Mouse (Mus musculus): ENCODE measurements around the gene Mfsd4b4. TPM values are rescaled to one million over a fixed set of nuclear protein-coding genes. Genes with fewer than 3 reads are reported as not detected.

Gene Mfsd4b4
- 13.6 TPM for polyA plus RNA-seq (2014; fragmentation: Illumina TruSeq; extraction: RNeasy Lipid Tissue Mini Kit (QIAGEN cat#74804); ENCODE audit: low read depth, low replicate concordance)

DNA sequence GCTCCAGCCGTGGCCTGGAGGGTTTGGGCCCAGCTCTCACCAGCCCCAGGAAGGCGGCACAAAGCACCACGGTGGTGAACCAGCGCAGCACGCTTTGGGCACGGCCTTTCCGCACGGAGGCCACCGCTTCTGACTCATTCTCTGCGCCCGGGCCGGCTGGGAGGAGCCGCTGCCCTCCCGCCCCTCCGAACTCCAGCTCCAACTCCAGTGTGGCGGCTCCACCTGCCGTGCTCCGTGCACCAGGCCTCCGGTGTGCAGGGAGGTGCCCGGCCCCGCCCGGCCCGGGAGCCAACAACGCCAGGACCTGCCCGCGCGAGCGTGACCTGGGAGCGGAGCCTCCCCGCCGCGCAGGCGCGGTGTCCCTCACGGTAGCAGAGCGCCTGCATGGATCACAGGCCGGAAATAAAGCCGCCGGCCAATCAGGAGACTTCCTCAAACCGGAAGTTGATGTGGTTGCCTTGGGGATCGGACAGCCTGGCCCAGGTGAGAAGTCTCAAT, at the start of gene Mfsd4b4:
TSS of gene Mfsd4b4 (minus strand) at position 365 of the 498 bp plus-strand sequence.

DNA sequence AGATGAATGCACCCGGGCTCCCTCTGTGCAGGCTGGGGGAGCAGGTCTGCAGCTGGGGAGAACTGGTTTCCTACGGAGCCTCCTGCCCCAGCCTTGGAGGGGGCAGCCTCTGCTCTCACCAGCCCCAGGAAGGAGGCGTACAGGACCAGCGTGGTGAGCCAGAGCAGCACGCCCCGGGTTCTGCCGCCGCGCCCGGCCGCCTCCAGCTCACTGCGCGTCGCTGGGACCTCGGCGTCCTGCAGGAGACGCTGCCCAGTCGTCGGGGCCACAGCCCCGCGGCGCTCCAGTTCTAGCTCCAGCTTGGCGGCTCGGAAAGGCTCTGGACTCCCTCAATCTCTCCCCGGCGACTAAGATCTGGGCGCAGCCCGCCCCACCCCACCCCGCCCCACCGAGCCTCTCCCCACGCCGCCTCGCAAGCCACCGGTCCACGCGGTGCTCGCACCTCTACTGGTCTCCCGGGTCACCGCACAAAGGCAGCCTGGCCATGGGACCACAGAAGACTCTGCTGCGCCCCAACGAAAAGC, 27.6 kb upstream of the Mfsd4b4 start, which contains the start of gene Mfsd4b2:
TSS of gene Mfsd4b2 (minus strand) at position 308 of the 524 bp plus-strand sequence.

Other genes starting within 250 kb of the Mfsd4b4 start
- 49.5 TPM for gene Rev3l, start 167.1 kb downstream of the Mfsd4b4 start, polyA plus RNA-seq (2014; fragmentation: Illumina TruSeq; extraction: RNeasy Lipid Tissue Mini Kit (QIAGEN cat#74804); ENCODE audit: low read depth, low replicate concordance)
- gene Mfsd4b2, start 27.7 kb upstream of the Mfsd4b4 start, polyA plus RNA-seq (2014; fragmentation: Illumina TruSeq; extraction: RNeasy Lipid Tissue Mini Kit (QIAGEN cat#74804); ENCODE audit: low read depth, low replicate concordance): 0.41 TPM
- gene Mfsd4b3, start 60.9 kb upstream of the Mfsd4b4 start, polyA plus RNA-seq (2014; fragmentation: Illumina TruSeq; extraction: RNeasy Lipid Tissue Mini Kit (QIAGEN cat#74804); ENCODE audit: low read depth, low replicate concordance): 9.0 TPM
- gene Mfsd4b5, start 87.4 kb upstream of the Mfsd4b4 start, polyA plus RNA-seq (2014; fragmentation: Illumina TruSeq; extraction: RNeasy Lipid Tissue Mini Kit (QIAGEN cat#74804); ENCODE audit: low read depth, low replicate concordance): 0.87 TPM
- gene Mfsd4b1, start 126.0 kb upstream of the Mfsd4b4 start, polyA plus RNA-seq (2014; fragmentation: Illumina TruSeq; extraction: RNeasy Lipid Tissue Mini Kit (QIAGEN cat#74804); ENCODE audit: low read depth, low replicate concordance): 2.0 TPM
- gene Slc16a10, start 243.0 kb upstream of the Mfsd4b4 start, polyA plus RNA-seq (2014; fragmentation: Illumina TruSeq; extraction: RNeasy Lipid Tissue Mini Kit (QIAGEN cat#74804); ENCODE audit: low read depth, low replicate concordance): 20.1 TPM